Mouse (Mus musculus): Measurements from ENCODE around the gene Cdk18. TPM values are rescaled to one million over a fixed set of nuclear protein-coding genes. Genes with fewer than 3 reads are reported as not detected.

Gene Cdk18
- polyA plus RNA-seq, 1 experiment from 2014 or later, result 9.0 TPM

DNA sequence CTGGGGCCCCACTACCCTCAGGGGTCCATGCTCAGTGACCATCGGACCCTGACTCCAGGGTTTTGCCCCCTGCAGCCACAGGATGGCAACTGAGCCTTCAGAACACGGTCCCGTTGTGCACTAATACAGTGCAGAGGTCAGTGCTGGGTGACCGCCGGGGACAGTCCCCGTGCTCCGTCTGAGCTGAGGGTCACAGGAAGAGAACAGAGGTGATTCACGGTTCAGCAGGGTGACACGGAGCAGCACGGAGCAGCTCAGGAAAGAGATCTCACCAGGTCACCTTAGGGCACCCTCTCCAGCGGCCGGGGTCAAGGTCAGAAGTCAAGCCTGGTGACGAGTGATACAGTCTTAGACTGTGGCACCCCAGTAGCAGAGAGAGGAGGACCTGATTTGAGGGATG lies 2.3 kb upstream of the Cdk18 start:
- 58% methylated on average over 13 of the region's 13 CpGs for WGBS
- no peaks in the 10 kb centered on the region for H3K9me3 ChIP-seq (ENCODE audit: control insufficient read depth, low read length)
- no peak overlapping the region for H3K27ac ChIP-seq (ENCODE audit: low read length)
- no peak overlapping the region for H3K9ac ChIP-seq (ENCODE audit: low read length)
- no peak for ATAC-seq (ENCODE audit: low read depth)
- H3K4me2 ChIP-seq (ENCODE audit: low read depth, low read length), result no peak overlapping the region
- no peak overlapping the region for H3K4me3 ChIP-seq (ENCODE audit: low read length)
- H3K27me3 ChIP-seq (ENCODE audit: control insufficient read depth, insufficient read depth, low read depth, low read length), result no peaks in the 10 kb centered on the region
- H3K36me3 ChIP-seq (ENCODE audit: control insufficient read depth, insufficient read depth, low read length), result no peaks in the 10 kb centered on the region
- peaks cover 11% of the 10 kb centered on the region for H3K4me1 ChIP-seq (replicated peaks; ENCODE audit: control insufficient read depth, insufficient read depth, low read length)

DNA sequence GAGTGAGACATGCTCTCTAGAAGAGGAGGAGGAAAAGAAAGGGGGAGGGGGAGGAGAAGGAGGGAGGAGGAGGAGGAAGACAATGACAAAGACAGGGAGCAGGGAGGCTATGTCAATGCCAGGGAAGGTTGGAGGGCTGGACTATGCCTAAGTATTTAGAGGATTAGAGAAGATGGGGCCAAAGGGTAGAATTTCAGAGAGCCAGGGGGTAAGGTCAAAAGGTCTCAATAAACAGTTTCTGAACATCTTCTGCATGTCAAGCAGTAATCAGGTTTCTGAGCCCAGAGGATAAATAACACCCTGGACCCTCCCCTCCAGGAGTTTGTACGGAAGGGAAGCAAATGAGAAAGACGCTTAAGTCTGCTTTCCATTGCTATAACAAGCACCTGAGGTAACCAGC lies 1.7 kb upstream of the Cdk18 start:
- no peak overlapping the region for H3K4me2 ChIP-seq (ENCODE audit: low read depth, low read length)
- no peak for ATAC-seq (ENCODE audit: low read depth)
- H3K27me3 ChIP-seq (ENCODE audit: control insufficient read depth, insufficient read depth, low read depth, low read length), result no peaks in the 10 kb centered on the region

DNA sequence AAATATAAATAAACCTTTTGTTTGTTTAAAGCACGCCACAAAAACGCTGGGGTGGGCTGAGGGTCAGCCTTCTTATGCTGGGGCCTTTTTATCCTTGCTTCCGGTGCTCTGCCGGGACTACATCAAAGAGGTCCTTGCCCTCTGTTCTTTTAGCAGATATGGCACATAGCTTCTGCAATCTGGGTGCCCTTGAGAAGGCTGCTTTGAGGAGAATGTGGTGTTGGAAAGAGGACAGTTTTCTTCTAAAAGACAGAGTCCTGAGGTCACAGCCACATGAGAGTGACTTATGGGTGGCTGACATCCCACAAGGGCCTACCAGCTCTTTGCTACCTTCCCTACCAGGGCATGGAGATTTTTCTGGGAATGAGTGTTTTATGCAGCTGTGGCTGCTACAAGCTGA lies 1.1 kb upstream of the Cdk18 start:
- no peaks in the 10 kb centered on the region for H3K27me3 ChIP-seq (ENCODE audit: control insufficient read depth, insufficient read depth, low read depth, low read length)
- no peaks in the 10 kb centered on the region for H3K9me3 ChIP-seq (ENCODE audit: control insufficient read depth, low read length)
- no peak for ATAC-seq (ENCODE audit: low read depth)
- WGBS, result 30% methylated on average over 4 of the region's 4 CpGs
- H3K4me2 ChIP-seq (ENCODE audit: low read depth, low read length), result no peak overlapping the region
- H3K4me1 ChIP-seq (replicated peaks; ENCODE audit: control insufficient read depth, insufficient read depth, low read length), result peaks cover 11% of the 10 kb centered on the region
- H3K9ac ChIP-seq (ENCODE audit: low read length), result no peak overlapping the region
- no peak overlapping the region for H3K4me3 ChIP-seq (ENCODE audit: low read length)
- no peaks in the 10 kb centered on the region for H3K36me3 ChIP-seq (ENCODE audit: control insufficient read depth, insufficient read depth, low read length)
- no peak overlapping the region for H3K27ac ChIP-seq (ENCODE audit: low read length)

More for the DNA sequence above, 1.7 kb upstream of the Cdk18 start:
- Histone ChIP-seq H3K9me3 (ENCODE audit: control insufficient read depth, low read length) (no peaks in the 10 kb centered on the region), H3K36me3 (ENCODE audit: control insufficient read depth, insufficient read depth, low read length) (no peaks in the 10 kb centered on the region), H3K4me3 (ENCODE audit: low read length) (no peak overlapping the region), H3K4me1 (replicated peaks; ENCODE audit: control insufficient read depth, insufficient read depth, low read length) (peaks cover 11% of the 10 kb centered on the region), H3K9ac (ENCODE audit: low read length) (no peak overlapping the region), H3K27ac (ENCODE audit: low read length) (no peak overlapping the region)
- WGBS, result 77% methylated on average over 2 of the region's 2 CpGs

DNA sequence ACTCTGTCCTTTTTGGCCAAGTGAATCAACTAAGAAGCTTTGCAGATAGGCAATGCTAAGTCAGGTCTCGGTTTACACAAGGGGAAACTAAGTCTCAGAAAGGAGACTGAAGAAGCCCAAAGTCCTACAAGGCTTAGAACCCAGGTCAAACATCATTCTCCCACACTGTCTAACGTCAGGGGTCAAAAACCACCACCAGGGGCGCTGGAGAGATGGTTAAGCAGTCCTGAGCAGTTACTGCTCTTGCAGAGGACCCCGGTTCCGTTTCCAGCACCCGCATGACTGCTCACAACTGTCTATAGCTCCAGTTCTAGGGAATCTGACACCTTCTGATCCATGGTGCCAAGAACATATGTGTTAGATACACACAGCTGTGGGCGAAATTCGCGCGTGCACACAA lies 687 bp upstream of the Cdk18 start:
- 47% methylated on average over 10 of the region's 10 CpGs for WGBS
- Histone ChIP-seq H3K36me3 (ENCODE audit: control insufficient read depth, insufficient read depth, low read length) (no peaks in the 10 kb centered on the region), H3K4me2 (ENCODE audit: low read depth, low read length) (no peak overlapping the region), H3K4me1 (replicated peaks; ENCODE audit: control insufficient read depth, insufficient read depth, low read length) (peaks cover 11% of the 10 kb centered on the region), H3K4me3 (ENCODE audit: low read length) (no peak overlapping the region), H3K9ac (ENCODE audit: low read length) (no peak overlapping the region), H3K27ac (ENCODE audit: low read length) (no peak overlapping the region), H3K9me3 (ENCODE audit: control insufficient read depth, low read length) (no peaks in the 10 kb centered on the region), H3K27me3 (ENCODE audit: control insufficient read depth, insufficient read depth, low read depth, low read length) (no peaks in the 10 kb centered on the region)
- no peak for ATAC-seq (ENCODE audit: low read depth)

DNA sequence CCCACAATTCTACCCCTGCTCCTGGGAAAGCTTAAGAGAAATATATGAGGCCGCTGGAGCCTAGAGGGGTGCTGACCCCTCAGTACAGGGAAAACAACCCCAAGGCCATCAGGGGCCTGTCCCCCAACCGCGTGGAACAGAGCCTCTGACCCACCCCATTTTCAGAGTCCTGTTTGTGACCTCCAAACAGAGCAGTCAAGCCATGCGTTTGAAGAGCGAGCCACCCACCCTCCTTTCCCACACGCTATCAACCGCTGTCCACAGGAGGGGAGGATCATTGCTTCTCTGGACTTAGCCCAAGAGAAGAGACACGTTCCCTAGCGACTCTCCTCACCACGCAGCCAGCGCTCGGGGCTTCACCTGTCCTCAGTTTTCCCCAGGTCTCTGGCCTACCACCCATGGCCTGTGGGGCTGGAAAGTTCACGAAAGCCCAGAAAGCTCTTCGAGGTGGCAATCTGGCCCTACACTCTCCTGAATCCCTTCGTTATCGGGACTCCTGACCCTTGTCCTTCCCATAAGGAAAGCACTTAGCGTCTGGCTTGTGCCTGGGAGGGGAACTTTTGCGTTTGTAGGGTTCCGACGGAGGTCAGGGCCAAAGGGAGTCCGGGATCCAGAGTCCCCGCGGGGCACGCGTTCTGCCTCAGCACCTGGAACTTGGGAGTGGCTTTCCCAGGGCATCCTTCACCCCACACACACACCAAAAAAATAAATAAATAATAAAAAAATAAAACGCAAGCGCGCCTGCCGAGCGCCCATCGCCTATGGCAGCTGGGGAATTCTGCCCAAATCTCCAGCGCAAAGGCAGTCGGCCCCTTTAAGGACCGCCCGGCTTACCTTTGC lies 688 bp downstream of the Cdk18 start:
- Histone ChIP-seq H3K4me2 (ENCODE audit: low read depth, low read length) (peak overlapping the region; percentile 92), H3K36me3 (ENCODE audit: control insufficient read depth, insufficient read depth, low read length) (no peaks in the 10 kb centered on the region), H3K4me3 (ENCODE audit: low read length) (peak overlapping the region; percentile 65), H3K9me3 (ENCODE audit: control insufficient read depth, low read length) (no peaks in the 10 kb centered on the region), H3K27ac (ENCODE audit: low read length) (peak overlapping the region; percentile 11; the same call in 1 of the 2 replicates), H3K27me3 (ENCODE audit: control insufficient read depth, insufficient read depth, low read depth, low read length) (no peaks in the 10 kb centered on the region), H3K4me1 (replicated peaks; ENCODE audit: control insufficient read depth, insufficient read depth, low read length) (peaks cover 11% of the 10 kb centered on the region), H3K9ac (ENCODE audit: low read length) (peak overlapping the region; percentile 67)
- 6% methylated on average over 35 of the region's 35 CpGs for WGBS
- no peak for ATAC-seq (ENCODE audit: low read depth)

DNA sequence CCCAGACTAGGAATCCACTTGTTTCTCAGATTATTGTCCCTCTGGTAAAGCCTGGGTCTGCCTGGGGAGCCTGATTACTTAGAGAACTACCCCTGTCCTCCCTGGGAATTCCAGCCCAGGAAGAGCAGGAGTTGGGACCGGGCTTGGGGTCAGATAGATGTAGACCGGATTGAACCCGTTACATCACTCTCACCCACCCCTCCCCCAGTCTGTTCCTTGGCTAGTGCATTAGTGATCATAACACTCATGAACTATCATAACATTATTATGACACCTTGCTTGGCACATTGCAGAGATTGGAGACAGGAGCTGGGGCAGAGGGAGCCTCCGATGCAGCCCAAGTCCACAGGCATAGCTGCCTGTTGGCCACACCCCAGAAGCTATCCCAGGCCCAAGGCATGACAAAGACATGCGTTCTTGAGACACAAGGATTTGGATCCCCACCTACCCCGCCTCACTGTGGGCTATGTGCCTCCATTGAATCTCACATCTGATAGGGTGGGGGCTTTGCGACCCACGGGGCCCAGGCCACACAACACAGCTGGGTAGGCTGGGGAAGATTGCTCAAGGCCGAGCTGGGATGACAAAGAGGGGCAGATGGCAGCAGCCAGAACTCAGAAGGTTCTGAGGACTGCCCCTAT lies 1.4 kb downstream of the Cdk18 start:
- no peak for ATAC-seq (ENCODE audit: low read depth)
- H3K9ac ChIP-seq (ENCODE audit: low read length), result peak overlapping the region; percentile 67

DNA sequence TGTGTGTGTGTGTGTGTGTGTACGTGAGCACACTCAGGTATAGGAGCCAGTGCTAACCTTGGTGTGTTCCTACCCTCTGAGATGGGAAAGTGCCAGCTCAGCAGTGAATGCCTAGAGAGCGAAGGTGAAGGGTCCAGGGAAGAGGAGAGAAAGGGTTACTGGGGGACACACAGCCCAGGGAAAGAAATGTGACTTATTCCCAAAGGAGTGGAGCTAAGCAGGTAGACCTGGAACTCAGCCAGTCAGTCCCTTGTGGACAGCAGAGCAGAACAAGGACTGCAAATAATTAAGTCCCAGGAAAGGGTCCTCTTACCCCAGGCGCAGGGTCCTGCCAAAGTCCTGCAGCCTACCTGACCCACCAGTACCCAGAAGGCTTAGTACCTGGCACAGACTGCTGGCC lies 2.6 kb downstream of the Cdk18 start:
- Histone ChIP-seq H3K9me3 (ENCODE audit: control insufficient read depth, low read length) (no peaks in the 10 kb centered on the region), H3K27ac (ENCODE audit: low read length) (no peak overlapping the region), H3K4me2 (ENCODE audit: low read depth, low read length) (no peak overlapping the region), H3K36me3 (ENCODE audit: control insufficient read depth, insufficient read depth, low read length) (no peaks in the 10 kb centered on the region), H3K27me3 (ENCODE audit: control insufficient read depth, insufficient read depth, low read depth, low read length) (no peaks in the 10 kb centered on the region), H3K4me1 (replicated peaks; ENCODE audit: control insufficient read depth, insufficient read depth, low read length) (peaks cover 18% of the 10 kb centered on the region), H3K9ac (ENCODE audit: low read length) (no peak overlapping the region), H3K4me3 (ENCODE audit: low read length) (no peak overlapping the region)
- WGBS, result 78% methylated on average over 3 of the region's 3 CpGs
- no peak for ATAC-seq (ENCODE audit: low read depth)

More for the DNA sequence above, 1.4 kb downstream of the Cdk18 start:
- no peak overlapping the region for H3K27ac ChIP-seq (ENCODE audit: low read length)
- no peaks in the 10 kb centered on the region for H3K9me3 ChIP-seq (ENCODE audit: control insufficient read depth, low read length)
- peaks cover 17% of the 10 kb centered on the region for H3K4me1 ChIP-seq (replicated peaks; ENCODE audit: control insufficient read depth, insufficient read depth, low read length)
- peak overlapping the region; percentile 65 for H3K4me3 ChIP-seq (ENCODE audit: low read length)
- peak overlapping the region; percentile 92 for H3K4me2 ChIP-seq (ENCODE audit: low read depth, low read length)
- no peaks in the 10 kb centered on the region for H3K36me3 ChIP-seq (ENCODE audit: control insufficient read depth, insufficient read depth, low read length)
- no peaks in the 10 kb centered on the region for H3K27me3 ChIP-seq (ENCODE audit: control insufficient read depth, insufficient read depth, low read depth, low read length)
- WGBS, result 43% methylated on average over 9 of the region's 9 CpGs

DNA sequence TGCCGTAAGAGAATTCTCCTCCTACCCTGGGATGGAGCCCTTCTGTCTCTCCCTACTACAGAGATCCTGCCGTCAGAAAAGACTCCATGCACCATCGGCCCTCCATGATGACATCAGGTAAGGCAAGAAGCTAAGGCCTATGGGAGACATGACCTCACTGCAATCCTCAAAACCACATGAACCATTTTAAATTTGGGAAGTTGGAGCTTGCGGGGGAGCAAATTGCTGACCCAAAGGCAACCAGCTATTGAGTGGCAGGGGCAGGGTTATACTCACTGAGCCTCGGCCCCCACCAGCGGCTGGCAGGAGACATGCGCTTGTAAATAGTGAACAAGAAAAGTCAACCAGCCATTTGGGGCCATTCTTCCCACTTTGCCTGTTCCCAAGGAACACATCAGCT lies 3.9 kb downstream of the Cdk18 start:
- Histone ChIP-seq H3K36me3 (ENCODE audit: control insufficient read depth, insufficient read depth, low read length) (no peaks in the 10 kb centered on the region), H3K27ac (ENCODE audit: low read length) (no peak overlapping the region), H3K4me3 (ENCODE audit: low read length) (no peak overlapping the region), H3K9ac (ENCODE audit: low read length) (no peak overlapping the region), H3K4me1 (replicated peaks; ENCODE audit: control insufficient read depth, insufficient read depth, low read length) (peaks cover 19% of the 10 kb centered on the region), H3K27me3 (ENCODE audit: control insufficient read depth, insufficient read depth, low read depth, low read length) (no peaks in the 10 kb centered on the region), H3K4me2 (ENCODE audit: low read depth, low read length) (no peak overlapping the region), H3K9me3 (ENCODE audit: control insufficient read depth, low read length) (no peaks in the 10 kb centered on the region)
- WGBS, result 84% methylated on average over 7 of the region's 7 CpGs
- ATAC-seq (ENCODE audit: low read depth), result no peak

DNA sequence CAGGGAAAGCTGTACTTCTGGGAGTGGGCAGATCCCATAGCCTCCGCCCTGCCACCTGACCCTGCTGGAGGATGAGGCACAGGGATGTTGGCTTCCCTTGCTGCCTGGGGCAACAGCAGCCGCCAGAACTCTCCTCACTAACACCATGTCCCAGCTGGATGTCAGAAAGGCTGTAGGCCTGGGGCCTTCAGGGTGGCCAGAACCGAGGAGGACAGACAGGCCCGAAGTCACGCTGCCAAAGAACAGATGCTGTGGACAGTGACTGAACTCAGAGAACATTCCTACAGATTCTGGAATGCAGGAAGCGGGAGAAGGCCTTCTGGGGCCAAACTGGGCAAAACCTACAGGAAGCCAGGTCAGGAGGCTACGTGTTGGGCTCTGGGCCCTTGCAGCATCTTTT lies 11.2 kb downstream of the Cdk18 start:
- WGBS, result 54% methylated on average over 7 of the region's 7 CpGs
- Histone ChIP-seq H3K36me3 (ENCODE audit: control insufficient read depth, insufficient read depth, low read length) (no peaks in the 10 kb centered on the region), H3K4me3 (ENCODE audit: low read length) (no peak overlapping the region), H3K4me2 (ENCODE audit: low read depth, low read length) (no peak overlapping the region), H3K27me3 (ENCODE audit: control insufficient read depth, insufficient read depth, low read depth, low read length) (no peaks in the 10 kb centered on the region), H3K9ac (ENCODE audit: low read length) (no peak overlapping the region), H3K4me1 (replicated peaks; ENCODE audit: control insufficient read depth, insufficient read depth, low read length) (peaks cover 29% of the 10 kb centered on the region), H3K9me3 (ENCODE audit: control insufficient read depth, low read length) (no peaks in the 10 kb centered on the region), H3K27ac (ENCODE audit: low read length) (peak overlapping the region; percentile 55)
- peak; percentile 50 for ATAC-seq (ENCODE audit: low read depth)
